Mouse (Mus musculus): Measurements from ENCODE around the gene Tal1. TPM values are rescaled to one million over a fixed set of nuclear protein-coding genes. Genes with fewer than 3 reads are reported as not detected.

The Tal1 gene
- polyA plus RNA-seq (2016; fragmentation: Nextera tagmentation; extraction: Ambion mirVana) = 2.3 and 2.5 TPM in 2 replicates

DNA sequence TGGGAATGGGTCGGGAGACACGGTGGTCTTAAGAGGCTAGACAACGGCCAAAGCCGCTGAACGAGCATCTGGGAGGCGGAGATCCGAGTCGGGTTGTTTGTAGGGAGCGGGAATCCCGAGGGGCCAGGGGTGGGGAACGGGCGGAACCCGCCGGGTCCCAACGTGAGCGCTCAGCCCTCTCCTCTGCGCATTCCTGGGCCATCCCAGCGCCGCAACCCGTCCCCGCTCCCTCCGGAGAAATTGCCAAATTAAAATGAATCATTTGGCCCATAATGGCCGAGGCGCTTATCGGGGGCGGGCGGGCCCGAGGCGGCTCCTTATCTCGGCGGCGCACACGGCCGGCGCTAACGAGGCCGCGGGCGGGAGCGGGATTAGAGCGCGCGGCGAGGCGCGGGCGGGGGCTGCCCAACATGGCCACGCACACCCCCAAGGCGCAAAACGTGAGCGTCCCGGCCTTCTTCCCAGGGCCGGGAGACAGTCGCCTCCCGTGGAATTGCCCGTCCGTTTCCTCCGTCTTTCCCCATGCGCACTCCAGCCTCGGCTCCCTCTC, at the start of gene Tal1:
TSS of gene Tal1 (plus strand) at position 56 of the 550 bp plus-strand sequence.
- H3K36me3 ChIP-seq = no peaks in the 10 kb centered on the region
- peaks cover 14% of the 10 kb centered on the region; the same call in 1 of the 2 replicates for H3K4me1 ChIP-seq
- no peak for ATAC-seq (ENCODE audit: insufficient number of reproducible peaks, insufficient read depth, low FRiP score, low TSS enrichment)
- H3K9me3 ChIP-seq = no peaks in the 10 kb centered on the region
- WGBS = under 1% methylated on average over 60 of the region's 60 CpGs
- peak within 1 kb of the TSS; percentile 54; the same call in 1 of the 2 replicates for H3K27ac ChIP-seq
- H3K4me2 ChIP-seq (replicated peaks) = peak within 1 kb of the TSS; percentile 51
- H3K9ac ChIP-seq = peak within 1 kb of the TSS; percentile 15; the same call in 1 of the 2 replicates
- peaks cover 92% of the 10 kb centered on the region for H3K27me3 ChIP-seq
- peak within 1 kb of the TSS; percentile 32 for H3K4me3 ChIP-seq

DNA sequence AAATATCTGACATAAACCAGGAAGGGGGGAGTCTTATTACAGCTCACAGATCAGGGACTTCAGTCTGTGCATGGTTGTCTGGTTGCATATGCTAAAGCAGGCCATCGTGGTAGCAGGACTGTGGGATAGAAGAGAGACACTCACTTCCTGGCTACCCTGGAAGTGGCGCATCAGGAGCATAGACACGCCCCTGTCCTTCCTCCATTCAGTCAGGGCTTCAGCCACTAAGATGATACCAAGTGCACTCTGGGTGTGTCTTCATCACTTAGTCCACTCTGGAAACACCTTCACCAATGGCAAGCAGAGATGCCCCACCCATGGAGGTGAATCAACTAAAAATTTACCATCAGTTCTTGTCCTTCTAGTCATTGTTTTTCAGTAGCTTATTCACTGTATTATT, 42.0 kb upstream of the Tal1 start:
- Histone ChIP-seq H3K27ac (no peak overlapping the region), H3K9me3 (no peaks in the 10 kb centered on the region), H3K4me1 (no peaks in the 10 kb centered on the region), H3K4me2 (replicated peaks) (no peak overlapping the region), H3K4me3 (no peak overlapping the region), H3K27me3 (no peaks in the 10 kb centered on the region), H3K36me3 (peaks cover 57% of the 10 kb centered on the region), H3K9ac (no peak overlapping the region)
- 93% methylated on average over 3 of the region's 3 CpGs for WGBS
- ATAC-seq (ENCODE audit: insufficient number of reproducible peaks, insufficient read depth, low FRiP score, low TSS enrichment) = no peak

DNA sequence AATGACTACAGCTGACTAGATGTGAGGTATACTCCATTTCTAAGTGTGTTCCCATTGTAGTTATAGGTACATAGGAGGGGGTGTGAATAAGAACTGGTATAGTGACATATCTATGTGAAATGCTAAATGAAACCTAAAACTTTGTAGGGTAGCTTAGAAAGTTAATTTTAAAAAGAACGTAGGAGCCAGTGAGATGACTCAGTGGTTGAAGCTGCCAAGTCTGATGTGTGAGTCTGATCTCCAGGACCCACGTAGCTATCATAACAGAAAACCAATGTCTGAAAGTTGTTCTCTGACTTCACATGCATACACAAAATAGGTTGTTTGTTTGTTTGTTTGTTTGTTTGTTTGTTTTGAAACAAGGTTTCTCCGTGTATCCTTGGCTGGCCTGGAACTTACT, 36.2 kb upstream of the Tal1 start:
- Histone ChIP-seq H3K9me3 (no peaks in the 10 kb centered on the region), H3K27ac (no peak overlapping the region), H3K4me3 (no peak overlapping the region), H3K9ac (no peak overlapping the region), H3K36me3 (peaks cover 57% of the 10 kb centered on the region), H3K4me2 (replicated peaks) (no peak overlapping the region), H3K4me1 (no peaks in the 10 kb centered on the region), H3K27me3 (no peaks in the 10 kb centered on the region)
- no peak for ATAC-seq (ENCODE audit: insufficient number of reproducible peaks, insufficient read depth, low FRiP score, low TSS enrichment)
- 95% methylated on average over 3 of the region's 3 CpGs for WGBS

DNA sequence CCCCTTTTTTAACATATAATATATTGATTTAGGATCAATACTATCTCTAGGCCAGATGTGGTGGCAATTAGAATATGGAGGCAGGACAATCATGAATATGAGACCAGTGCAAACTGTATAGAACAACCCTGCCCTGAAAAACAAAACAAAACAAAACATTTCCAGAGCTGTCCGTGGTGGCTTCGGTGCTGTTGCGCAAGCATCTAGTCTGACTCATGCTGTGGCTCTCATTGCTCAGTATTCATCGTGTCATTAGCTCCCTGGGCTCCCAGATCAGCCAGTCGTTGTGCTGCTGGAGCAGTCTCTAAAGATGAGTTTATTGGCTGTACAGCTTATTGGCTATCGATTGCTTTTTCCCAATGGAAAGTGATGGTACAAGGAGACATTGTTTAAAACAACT, 21.2 kb upstream of the Tal1 start:
- Histone ChIP-seq H3K4me1 (no peaks in the 10 kb centered on the region), H3K9ac (no peak overlapping the region), H3K4me2 (replicated peaks) (no peak overlapping the region), H3K4me3 (no peak overlapping the region), H3K27ac (no peak overlapping the region), H3K36me3 (peaks cover 23% of the 10 kb centered on the region), H3K9me3 (no peaks in the 10 kb centered on the region), H3K27me3 (no peaks in the 10 kb centered on the region)
- ATAC-seq (ENCODE audit: insufficient number of reproducible peaks, insufficient read depth, low FRiP score, low TSS enrichment) = no peak
- WGBS = 85% methylated on average over 6 of the region's 6 CpGs

DNA sequence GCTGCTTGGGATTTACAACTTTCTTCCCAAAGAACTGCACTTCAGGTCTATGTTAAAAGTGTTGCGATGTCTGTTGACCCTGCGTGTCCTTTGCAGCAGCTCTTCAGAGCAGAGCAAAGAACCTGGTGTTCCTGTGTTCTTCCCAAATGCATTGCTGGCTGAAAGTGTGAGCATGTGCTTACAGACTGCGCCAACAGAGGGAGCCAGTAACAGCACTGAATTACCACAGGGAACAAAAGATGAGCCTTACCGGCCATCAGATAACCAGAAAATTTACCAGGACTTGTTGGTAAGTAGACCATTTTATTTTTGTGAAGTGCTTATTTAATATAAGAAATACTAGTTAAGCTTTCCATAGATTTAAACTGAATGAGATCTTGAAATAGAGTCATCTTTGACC, 18.0 kb upstream of the Tal1 start:
- Histone ChIP-seq H3K9ac (no peak overlapping the region), H3K4me1 (no peaks in the 10 kb centered on the region), H3K27me3 (no peaks in the 10 kb centered on the region), H3K27ac (no peak overlapping the region), H3K4me2 (replicated peaks) (no peak overlapping the region), H3K4me3 (no peak overlapping the region), H3K9me3 (no peaks in the 10 kb centered on the region), H3K36me3 (peaks cover 41% of the 10 kb centered on the region)
- 41% methylated on average over 4 of the region's 4 CpGs for WGBS
- no peak for ATAC-seq (ENCODE audit: insufficient number of reproducible peaks, insufficient read depth, low FRiP score, low TSS enrichment)

DNA sequence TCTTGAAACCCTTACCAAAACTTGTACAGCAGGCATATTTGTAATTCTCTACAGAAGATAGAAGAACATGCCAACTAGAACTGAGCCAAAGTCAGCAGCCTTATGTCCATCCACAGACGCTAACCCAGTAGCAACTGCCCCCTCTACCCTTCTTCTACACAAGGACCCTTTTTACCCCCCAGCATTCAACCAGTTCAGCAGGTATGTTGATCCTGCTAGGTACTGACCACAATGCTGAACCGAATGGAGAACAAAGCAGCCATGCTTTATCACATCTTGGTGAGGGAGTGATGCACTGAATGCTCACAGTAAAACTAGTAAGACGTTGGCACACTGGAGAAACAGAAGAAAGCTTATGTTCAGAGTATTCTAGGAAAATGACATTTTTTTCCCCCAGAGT, 10.6 kb upstream of the Tal1 start:
- H3K9ac ChIP-seq = no peak overlapping the region
- WGBS = 86% methylated on average over 3 of the region's 3 CpGs
- no peak for ATAC-seq (ENCODE audit: insufficient number of reproducible peaks, insufficient read depth, low FRiP score, low TSS enrichment)

DNA sequence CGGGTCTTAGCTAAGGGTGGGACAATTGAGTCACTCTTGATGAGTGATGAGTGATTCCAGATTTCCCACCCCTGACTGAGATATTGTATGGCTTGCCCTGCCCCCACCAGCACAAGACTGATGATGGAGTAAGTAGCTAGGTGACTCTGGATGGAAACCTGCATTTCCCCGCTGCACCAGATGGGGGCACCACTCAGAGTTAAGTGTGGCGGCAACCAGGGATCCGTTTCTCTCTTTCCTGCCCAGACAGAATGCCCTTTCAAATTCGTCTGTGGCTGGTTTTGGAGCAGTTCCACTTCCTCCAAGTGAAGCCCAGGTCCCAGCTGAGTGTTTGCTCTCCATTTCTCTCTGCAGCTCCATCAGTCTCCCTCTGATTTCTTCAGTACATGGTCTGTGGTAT, 8.5 kb upstream of the Tal1 start:
- H3K4me3 ChIP-seq = no peak overlapping the region
- 0 out of 2 replicates have a peak, but pooled peaks cover 9% of the 10 kb centered on the region for H3K36me3 ChIP-seq
- no peak for ATAC-seq (ENCODE audit: insufficient number of reproducible peaks, insufficient read depth, low FRiP score, low TSS enrichment)
- no peak overlapping the region for H3K27ac ChIP-seq
- H3K9ac ChIP-seq = no peak overlapping the region
- H3K4me1 ChIP-seq = peaks cover 5% of the 10 kb centered on the region; the same call in 1 of the 2 replicates
- no peak overlapping the region for H3K4me2 ChIP-seq (replicated peaks)
- H3K27me3 ChIP-seq = peaks cover 36% of the 10 kb centered on the region
- WGBS = 7% methylated on average over 5 of the region's 5 CpGs
- no peaks in the 10 kb centered on the region for H3K9me3 ChIP-seq

More for the DNA sequence above, 10.6 kb upstream of the Tal1 start:
- H3K36me3 ChIP-seq = peaks cover 28% of the 10 kb centered on the region
- peaks cover 18% of the 10 kb centered on the region for H3K27me3 ChIP-seq
- H3K9me3 ChIP-seq = no peaks in the 10 kb centered on the region
- no peak overlapping the region for H3K27ac ChIP-seq
- no peak overlapping the region for H3K4me3 ChIP-seq
- no peak overlapping the region for H3K4me2 ChIP-seq (replicated peaks)
- no peaks in the 10 kb centered on the region for H3K4me1 ChIP-seq

DNA sequence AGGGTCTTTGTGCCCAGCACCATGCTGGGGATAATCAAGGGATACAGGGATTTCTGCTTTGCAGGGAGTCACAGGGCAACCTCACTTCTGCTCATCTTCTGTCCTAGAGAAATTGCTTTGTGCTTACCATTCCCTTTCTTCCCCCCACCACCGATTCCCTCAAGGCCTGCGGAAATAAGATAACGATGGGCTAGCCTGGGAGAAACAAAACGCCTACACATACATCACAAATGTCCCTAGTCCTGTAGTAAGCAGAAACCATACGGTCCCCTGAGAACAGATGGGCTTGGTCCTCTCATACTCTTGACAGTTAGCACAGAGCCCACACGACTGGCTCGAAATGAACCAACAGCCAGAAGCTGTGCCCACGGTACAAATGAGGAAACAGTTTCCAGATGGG, 8.0 kb upstream of the Tal1 start:
- no peak for ATAC-seq (ENCODE audit: insufficient number of reproducible peaks, insufficient read depth, low FRiP score, low TSS enrichment)
- Histone ChIP-seq H3K4me1 (peaks cover 8% of the 10 kb centered on the region; the same call in 1 of the 2 replicates), H3K27ac (no peak overlapping the region), H3K9me3 (no peaks in the 10 kb centered on the region), H3K4me3 (no peak overlapping the region), H3K4me2 (replicated peaks) (no peak overlapping the region), H3K9ac (no peak overlapping the region), H3K36me3 (0 out of 2 replicates have a peak, but pooled peaks cover 9% of the 10 kb centered on the region), H3K27me3 (peaks cover 40% of the 10 kb centered on the region)
- 49% methylated on average over 8 of the region's 8 CpGs for WGBS

DNA sequence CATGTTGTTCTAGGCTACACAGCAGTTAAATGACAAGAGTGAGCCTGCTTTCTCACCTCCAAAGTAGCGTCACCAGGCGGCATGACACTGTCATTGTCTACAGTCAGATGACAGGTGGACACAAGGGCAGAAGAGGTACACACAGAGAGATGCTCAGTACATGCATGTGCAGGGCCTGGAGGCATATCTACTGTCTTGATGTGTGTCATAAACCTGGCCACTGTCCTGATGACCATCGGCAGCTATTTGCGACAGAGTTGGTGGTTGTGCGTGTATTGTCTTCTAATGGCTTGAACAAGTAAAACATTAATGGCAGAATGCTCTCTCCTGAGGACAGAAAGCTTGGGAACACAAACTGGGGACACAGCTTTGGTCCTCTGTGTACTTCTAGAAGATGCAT, 5.0 kb upstream of the Tal1 start:
- Histone ChIP-seq H3K4me1 (peaks cover 8% of the 10 kb centered on the region; the same call in 1 of the 2 replicates), H3K36me3 (no peaks in the 10 kb centered on the region), H3K27ac (no peak overlapping the region), H3K9me3 (no peaks in the 10 kb centered on the region), H3K9ac (no peak overlapping the region), H3K27me3 (peaks cover 70% of the 10 kb centered on the region), H3K4me3 (no peak overlapping the region), H3K4me2 (replicated peaks) (no peak overlapping the region)
- ATAC-seq (ENCODE audit: insufficient number of reproducible peaks, insufficient read depth, low FRiP score, low TSS enrichment) = no peak
- WGBS = 79% methylated on average over 5 of the region's 5 CpGs

DNA sequence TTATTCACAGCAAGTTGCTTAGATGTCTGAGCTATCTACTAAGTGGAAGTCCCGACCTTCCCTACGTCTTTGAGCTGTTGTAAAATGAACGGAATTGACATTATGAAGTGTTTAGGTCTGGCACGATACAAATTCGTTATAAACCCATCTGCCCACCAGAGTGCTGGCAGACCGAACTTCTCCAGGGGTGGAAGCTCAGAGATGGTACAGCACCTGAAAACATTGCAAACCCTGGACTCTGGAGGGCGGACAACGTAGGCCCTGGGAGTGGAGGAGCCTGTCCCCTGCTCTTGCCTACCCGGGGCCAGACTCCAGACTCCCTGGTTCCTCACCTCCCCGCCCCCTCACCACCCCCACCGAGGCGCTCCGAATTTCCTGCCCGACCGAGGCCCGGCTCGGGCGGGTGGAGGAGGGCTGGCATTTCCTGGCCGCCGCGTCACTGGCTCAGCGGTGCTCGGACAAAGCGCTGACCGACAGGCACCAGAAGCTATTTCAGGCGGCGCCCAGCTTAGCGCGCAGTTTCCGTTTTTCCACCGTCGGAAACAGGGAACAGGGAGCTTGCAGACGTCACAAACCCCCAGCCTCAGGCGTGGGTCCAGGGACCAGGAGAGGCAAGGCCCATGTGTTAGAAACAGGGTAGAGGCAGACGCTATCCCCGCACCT, 3.8 kb upstream of the Tal1 start:
- Histone ChIP-seq H3K36me3 (no peaks in the 10 kb centered on the region), H3K4me1 (peaks cover 14% of the 10 kb centered on the region; the same call in 1 of the 2 replicates), H3K4me2 (replicated peaks) (peak overlapping the region; percentile 52), H3K27me3 (peaks cover 82% of the 10 kb centered on the region), H3K9ac (0 out of 2 replicates have a peak overlapping the region, but pooled peaks have one; percentile 27), H3K27ac (no peak overlapping the region), H3K9me3 (no peaks in the 10 kb centered on the region), H3K4me3 (peak overlapping the region; percentile 35)
- no peak; the same call in 1 of the 2 replicates for ATAC-seq (ENCODE audit: insufficient number of reproducible peaks, insufficient read depth, low FRiP score, low TSS enrichment)
- WGBS = 1% methylated on average over 36 of the region's 36 CpGs

DNA sequence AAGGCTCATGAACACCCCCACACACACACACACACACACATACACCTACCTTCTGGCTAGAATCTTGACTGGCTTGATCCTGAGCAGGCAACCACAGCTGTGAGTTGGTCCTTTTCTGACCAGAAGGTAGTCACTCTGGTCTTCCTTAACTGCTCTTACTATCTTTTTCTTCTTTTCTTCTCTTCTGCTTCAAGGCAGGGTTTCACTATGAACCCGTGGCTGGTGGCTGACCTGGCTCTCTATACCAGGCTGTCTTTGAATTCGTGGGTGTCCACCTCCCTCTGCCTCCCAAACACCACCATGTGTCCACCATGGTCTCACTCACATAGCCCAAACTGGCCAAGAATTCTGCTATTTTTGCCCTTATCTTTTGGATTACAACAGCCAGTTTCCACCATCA, 1.2 kb upstream of the Tal1 start:
- peaks cover 14% of the 10 kb centered on the region; the same call in 1 of the 2 replicates for H3K4me1 ChIP-seq
- H3K9me3 ChIP-seq = no peaks in the 10 kb centered on the region
- H3K4me3 ChIP-seq = no peak overlapping the region
- no peaks in the 10 kb centered on the region for H3K36me3 ChIP-seq
- no peak overlapping the region for H3K9ac ChIP-seq
- no peak for ATAC-seq (ENCODE audit: insufficient number of reproducible peaks, insufficient read depth, low FRiP score, low TSS enrichment)
- H3K27me3 ChIP-seq = peaks cover 85% of the 10 kb centered on the region
- no peak overlapping the region for H3K4me2 ChIP-seq (replicated peaks)
- WGBS = 5% methylated on average over 2 of the region's 2 CpGs
- H3K27ac ChIP-seq = no peak overlapping the region

DNA sequence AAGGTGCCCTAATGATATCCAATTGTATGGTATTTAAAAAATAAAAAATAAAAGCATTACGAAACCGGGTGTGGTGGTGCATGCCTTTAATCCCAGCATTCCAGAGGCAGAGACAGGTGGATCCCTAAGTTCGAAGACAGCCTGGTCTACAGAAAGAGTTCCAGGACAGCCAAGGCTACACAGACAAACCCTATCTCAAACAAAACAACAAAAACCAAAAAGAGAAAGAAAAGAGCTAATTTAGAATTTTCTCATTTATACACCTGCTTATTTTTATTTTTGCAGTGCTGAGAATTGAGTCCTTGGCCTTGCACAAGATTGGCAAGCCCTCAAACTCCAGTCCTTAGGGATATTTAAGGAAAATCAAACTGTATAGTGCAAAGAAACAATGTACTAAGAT, 535 bp upstream of the Tal1 start:
- no peak overlapping the region for H3K27ac ChIP-seq
- H3K9ac ChIP-seq = no peak overlapping the region
- no peak overlapping the region for H3K4me2 ChIP-seq (replicated peaks)
- WGBS = 17% methylated on average over 3 of the region's 3 CpGs
- H3K9me3 ChIP-seq = no peaks in the 10 kb centered on the region
- peaks cover 14% of the 10 kb centered on the region; the same call in 1 of the 2 replicates for H3K4me1 ChIP-seq
- no peak for ATAC-seq (ENCODE audit: insufficient number of reproducible peaks, insufficient read depth, low FRiP score, low TSS enrichment)
- peaks cover 89% of the 10 kb centered on the region for H3K27me3 ChIP-seq
- H3K4me3 ChIP-seq = no peak overlapping the region
- H3K36me3 ChIP-seq = no peaks in the 10 kb centered on the region
